Mouse (Mus musculus) hindbrain, postnatal 0 days (tissue): Measurements from ENCODE around the gene Amer2. TPM values are rescaled to one million over a fixed set of nuclear protein-coding genes. Genes with fewer than 3 reads are reported as not detected.

ENCODE experiments used
- ATAC-seq: fragments of 200-750 bp; cut with Nextera tagmentation; 2 replicates; pipeline ENCODE4 v1.8.0; 2017; ENCODE audit warnings: mild to moderate bottlenecking, moderate TSS enrichment, moderate library complexity
- DNase-seq: peaks from one replicate; pipeline ENCODE4 v3.0.0-alpha.2; 2015; ENCODE audit warnings: low spot score
- H3K27ac ChIP-seq: fragments of 300-500 bp; sonication (generic); 2 replicates; pipeline ENCODE4 v1.5.1; 2014; ENCODE audit warnings: mild to moderate bottlenecking
- H3K27me3 ChIP-seq: fragments of 300-500 bp; sonication (generic); 2 replicates; pipeline ENCODE4 v1.6.1; 2014; ENCODE audit warnings: low read length, mixed read lengths; ENCODE audit not compliant: insufficient read depth
- H3K36me3 ChIP-seq: fragments of 300-500 bp; sonication (generic); 2 replicates; pipeline ENCODE4 v1.6.1; 2014; ENCODE audit warnings: low read length, mixed read lengths; ENCODE audit not compliant: insufficient read depth
- H3K4me1 ChIP-seq: fragments of 300-500 bp; sonication (generic); 2 replicates; pipeline ENCODE4 v1.6.1; 2014; ENCODE audit warnings: antibody characterized with exemption, low read length, mixed read lengths; ENCODE audit not compliant: insufficient read depth
- H3K4me2 ChIP-seq: fragments of 300-500 bp; sonication (generic); 2 replicates; pipeline ENCODE4 v1.6.1; 2014; ENCODE audit warnings: low read depth, mild to moderate bottlenecking, low read length, moderate library complexity, mixed read lengths
- H3K4me3 ChIP-seq: fragments of 300-500 bp; sonication (generic); 2 replicates; pipeline ENCODE4 v1.5.1; 2014; ENCODE audit warnings: low read length
- H3K9ac ChIP-seq: fragments of 300-500 bp; sonication (generic); replicated peaks from 2 replicates; pipeline ENCODE4 v1.6.1; 2014; ENCODE audit warnings: mild to moderate bottlenecking, low read length, moderate library complexity, mixed read lengths
- H3K9me3 ChIP-seq: fragments of 300-500 bp; sonication (generic); 2 replicates; pipeline ENCODE4 v1.6.1; 2016; ENCODE audit warnings: low read length, mixed read lengths
- CTCF ChIP-seq: IDR thresholded peaks from 2 replicates; pipeline ENCODE4 v1.5.1; 2016; ENCODE audit warnings: antibody characterized with exemption, control low read depth, low read depth
- WGBS: fragments of 180-500 bp; shearing (Covaris S2); extraction: QIAGEN DNeasy Blood & Tissue Kit; methylation state at CpG from one replicate; pipeline ENCODE4 v1.1.7; 2014; 5-methylcytosine and 5-hydroxymethylcytosine counted together
- polyA plus RNA-seq: library from polyadenylated mRNA; unstranded; fragments of >200 nt; fragmentation: Nextera tagmentation; extraction: Ambion mirVana; gene quantifications from 2 replicates; pipeline ENCODE4 v1.2.1, GENCODE M21; 2015
- total RNA-seq: library from RNA; depleted of rRNA; stranded (reverse); fragments of >200 nt; gene quantifications from 2 replicates; pipeline ENCODE4 v1.2.3, GENCODE M21; 2014

Amer2 gene
- total and polyA plus RNA-seq, 2 experiments from 2014 or later = 21.6 to 27.4 TPM

DNA sequence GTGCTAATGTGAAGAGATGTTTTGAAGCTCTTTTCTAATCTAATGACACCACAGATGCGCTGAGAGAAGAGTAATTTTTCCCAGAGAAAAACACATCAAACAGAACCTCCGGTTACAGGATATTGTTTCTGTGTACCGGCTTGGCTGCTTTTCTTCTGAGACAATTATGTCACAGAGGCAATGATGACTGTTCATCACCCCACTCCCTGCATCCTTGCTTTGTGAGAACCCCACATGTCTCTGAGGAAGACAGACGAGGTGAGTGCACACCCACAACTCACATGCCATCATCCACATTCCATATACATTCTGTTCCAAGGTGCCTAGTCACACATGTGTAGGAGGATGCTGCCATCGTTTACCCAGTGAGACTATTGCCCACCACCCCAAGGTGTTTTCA is 44.9 kb downstream of the Amer2 start:
- no peak overlapping the region for H3K27ac ChIP-seq
- no peaks in the 10 kb centered on the region for H3K9me3 ChIP-seq
- no peak for DNase-seq
- H3K4me2 ChIP-seq = no peak overlapping the region
- H3K36me3 ChIP-seq = no peaks in the 10 kb centered on the region
- no peak overlapping the region for H3K4me3 ChIP-seq
- WGBS = 80% methylated on average over 5 of the region's 5 CpGs
- no peaks in the 10 kb centered on the region for H3K4me1 ChIP-seq
- ATAC-seq = no peak
- no peaks in the 10 kb centered on the region for H3K27me3 ChIP-seq
- TF ChIP-seq CTCF = no peak
- no peak overlapping the region for H3K9ac ChIP-seq

DNA sequence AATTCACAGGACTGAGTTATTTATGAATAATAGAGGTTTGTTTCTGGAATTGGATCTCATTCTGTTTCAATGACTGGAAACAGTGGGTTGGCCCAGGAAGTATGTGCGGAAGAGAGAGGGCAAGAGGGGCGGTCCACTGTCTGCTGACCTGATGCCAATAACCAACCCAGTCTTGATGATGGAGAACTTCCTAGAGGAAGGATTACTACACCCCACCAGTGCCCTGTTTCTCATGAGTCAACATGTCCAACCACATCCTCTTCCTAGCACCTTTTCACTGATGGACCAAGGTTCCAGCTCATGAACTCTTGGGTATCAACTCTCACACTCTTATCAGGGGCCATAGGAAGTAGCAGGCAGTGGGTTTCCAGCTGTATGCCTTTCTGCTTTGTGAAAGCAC is 49.9 kb downstream of the Amer2 start:
- H3K4me3 ChIP-seq = no peak overlapping the region
- no peak overlapping the region for H3K27ac ChIP-seq
- no peaks in the 10 kb centered on the region for H3K27me3 ChIP-seq
- no peaks in the 10 kb centered on the region for H3K36me3 ChIP-seq
- no peak overlapping the region for H3K4me2 ChIP-seq
- DNase-seq (no peak), ATAC-seq (no peak)
- H3K4me1 ChIP-seq = peaks cover 3% of the 10 kb centered on the region; the same call in 1 of the 2 replicates
- WGBS = 95% methylated on average over 2 of the region's 2 CpGs
- TF ChIP-seq CTCF = no peak
- H3K9me3 ChIP-seq = no peaks in the 10 kb centered on the region
- H3K9ac ChIP-seq = no peak overlapping the region

DNA sequence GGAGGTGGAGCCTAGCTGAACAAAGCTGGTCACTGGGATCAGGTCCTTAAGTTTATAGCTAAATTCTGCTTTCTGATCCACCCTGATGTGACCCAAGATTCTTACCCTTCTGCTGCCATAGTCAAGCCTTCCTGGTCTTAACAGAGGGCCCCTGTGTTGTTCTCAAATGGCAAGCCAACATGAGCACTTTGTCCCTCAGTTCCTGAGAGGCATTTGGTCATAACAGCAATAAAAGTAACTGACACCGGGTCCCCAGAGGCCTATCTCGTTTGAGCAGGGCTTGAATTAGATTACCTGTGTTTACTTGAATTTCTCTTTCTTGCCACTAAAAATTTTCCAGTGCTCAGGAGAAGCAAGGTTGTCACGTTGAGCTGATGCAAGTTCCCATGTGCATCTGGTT is 51.1 kb downstream of the Amer2 start:
- ATAC-seq (no peak), DNase-seq (no peak)
- Histone ChIP-seq H3K9ac (no peak overlapping the region), H3K9me3 (no peaks in the 10 kb centered on the region), H3K36me3 (no peaks in the 10 kb centered on the region), H3K27me3 (no peaks in the 10 kb centered on the region), H3K27ac (no peak overlapping the region), H3K4me1 (peaks cover 8% of the 10 kb centered on the region; the same call in 1 of the 2 replicates), H3K4me3 (no peak overlapping the region), H3K4me2 (no peak overlapping the region)
- no peak for TF ChIP-seq CTCF
- WGBS = 79% methylated on average over 3 of the region's 3 CpGs

DNA sequence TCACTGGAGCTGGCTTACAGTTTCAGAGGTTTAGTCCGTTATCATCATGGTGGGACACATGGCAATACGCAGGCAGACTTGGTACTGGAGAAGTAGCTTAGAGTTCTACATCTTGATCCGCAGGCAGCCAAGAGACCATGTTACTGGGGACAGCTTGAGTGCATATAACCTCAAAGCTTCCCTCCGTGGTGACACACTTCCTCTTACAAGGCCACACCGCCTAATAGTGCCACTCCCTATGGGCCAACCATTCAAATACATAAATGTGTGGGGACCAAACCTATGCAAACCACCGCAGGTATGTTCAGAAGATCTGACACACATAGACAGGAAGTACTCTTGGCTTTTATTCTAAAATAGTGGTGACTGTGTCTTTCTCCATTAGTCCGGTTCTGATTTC is 52.5 kb downstream of the Amer2 start:
- WGBS = 95% methylated on average over 7 of the region's 7 CpGs
- no peak for TF ChIP-seq CTCF

DNA sequence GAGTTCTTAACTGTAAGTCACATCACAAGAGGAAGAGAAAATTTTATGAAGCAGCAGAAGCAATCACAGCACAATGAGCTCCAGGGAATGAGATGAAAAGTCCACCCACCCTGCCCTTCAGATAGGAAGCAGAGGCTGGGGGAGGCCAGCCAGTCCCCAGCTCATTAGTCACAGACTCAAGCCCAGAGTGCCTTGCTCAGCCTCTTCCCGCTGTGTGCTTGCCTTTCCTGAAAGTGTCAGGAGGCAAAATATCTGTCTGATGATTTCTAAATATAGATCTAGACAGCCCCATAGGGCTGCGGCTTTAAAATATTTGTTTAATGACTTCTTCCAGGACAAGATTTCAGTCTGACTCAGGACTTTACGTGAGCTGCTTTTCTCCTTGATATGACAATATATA is 54.8 kb downstream of the Amer2 start:
- Histone ChIP-seq H3K4me3 (no peak overlapping the region), H3K4me1 (peaks cover 17% of the 10 kb centered on the region), H3K9ac (no peak overlapping the region), H3K4me2 (no peak overlapping the region), H3K36me3 (no peaks in the 10 kb centered on the region), H3K27ac (no peak overlapping the region), H3K27me3 (no peaks in the 10 kb centered on the region), H3K9me3 (no peaks in the 10 kb centered on the region)
- peak; percentile 15 for DNase-seq
- ATAC-seq = 0 out of 2 replicates have a peak, but pooled peaks have one; percentile 21
- WGBS = 34% methylated on average over 3 of the region's 3 CpGs
- no peak for TF ChIP-seq CTCF

More for the DNA sequence above, 52.5 kb downstream of the Amer2 start:
- Histone ChIP-seq H3K27ac (no peak overlapping the region), H3K36me3 (no peaks in the 10 kb centered on the region), H3K4me1 (peaks cover 17% of the 10 kb centered on the region), H3K27me3 (no peaks in the 10 kb centered on the region), H3K4me3 (no peak overlapping the region), H3K4me2 (no peak overlapping the region), H3K9ac (no peak overlapping the region), H3K9me3 (no peaks in the 10 kb centered on the region)
- DNase-seq (no peak), ATAC-seq (no peak)

DNA sequence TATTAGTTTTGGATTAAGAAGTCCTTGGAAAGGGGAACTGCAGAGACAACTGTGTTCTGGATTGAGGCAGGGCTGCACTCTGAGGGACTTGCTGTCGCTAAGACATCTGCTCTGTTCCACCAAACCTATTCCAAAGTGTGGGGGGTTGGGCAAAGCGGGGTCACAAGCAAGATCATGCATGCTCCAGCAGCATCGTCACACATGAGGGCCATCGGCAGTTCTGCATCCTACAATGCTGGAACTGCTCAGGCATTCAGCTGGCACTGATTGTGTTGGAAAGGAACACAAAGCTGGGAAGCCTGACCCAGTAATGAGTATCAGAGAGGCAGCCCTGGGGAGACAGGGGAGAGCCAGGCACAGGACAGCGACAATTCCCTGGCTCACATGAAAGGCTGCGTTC is 56.5 kb downstream of the Amer2 start:
- H3K9ac ChIP-seq = no peak overlapping the region
- 16% methylated on average over 6 of the region's 6 CpGs for WGBS
- H3K27ac ChIP-seq = no peak overlapping the region
- DNase-seq = peak; percentile 73
- TF ChIP-seq CTCF = no peak
- no peak overlapping the region for H3K4me2 ChIP-seq
- peak; percentile 78 for ATAC-seq
- no peaks in the 10 kb centered on the region for H3K36me3 ChIP-seq
- H3K27me3 ChIP-seq = no peaks in the 10 kb centered on the region
- H3K4me3 ChIP-seq = no peak overlapping the region
- peaks cover 17% of the 10 kb centered on the region for H3K4me1 ChIP-seq
- no peaks in the 10 kb centered on the region for H3K9me3 ChIP-seq

DNA sequence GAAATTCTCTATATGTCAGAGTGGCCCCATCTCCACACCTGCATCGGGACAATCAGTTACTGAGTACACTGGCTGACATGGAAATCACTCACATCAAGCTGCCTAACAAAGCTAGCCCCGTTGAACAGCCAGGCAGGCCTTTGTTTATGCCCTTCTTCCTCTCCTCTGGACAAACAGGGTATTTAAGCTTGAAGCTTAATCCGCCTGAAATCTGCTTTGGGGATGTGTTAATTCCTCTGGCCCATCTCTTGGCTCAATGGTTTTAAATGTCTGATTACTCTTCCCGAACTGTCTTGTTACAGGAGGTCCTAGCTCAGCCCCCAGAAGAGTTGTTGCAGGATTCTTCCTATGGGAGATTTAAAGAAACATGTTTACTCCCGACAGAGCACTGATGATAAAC is 58.5 kb downstream of the Amer2 start:
- Histone ChIP-seq H3K4me3 (no peak overlapping the region), H3K27ac (no peak overlapping the region), H3K27me3 (no peaks in the 10 kb centered on the region), H3K36me3 (no peaks in the 10 kb centered on the region), H3K4me1 (peaks cover 17% of the 10 kb centered on the region), H3K9ac (no peak overlapping the region), H3K4me2 (no peak overlapping the region), H3K9me3 (no peaks in the 10 kb centered on the region)
- DNase-seq = no peak
- no peak for TF ChIP-seq CTCF
- 42% methylated on average over 5 of the region's 5 CpGs for WGBS
- ATAC-seq = no peak
